ENCODE assay signal across 13 mouse cellular contexts in genomic region chr13:69685406-69685818, GRCm38 (mm10). TPM values are rescaled to one million over a fixed set of nuclear protein-coding genes. Genes with fewer than 3 reads are reported as not detected.
DNase-seq lines count a peak whose midpoint lies in the region; ATAC-seq lines count a peak whose summit lies in the region.
"Had no signal": no experiment of that assay in that cellular context is flagged by ENCODE, and none has a peak within 500 bp of the region (broad histone marks: within the 10 kb centered on the region; RNA-seq: fewer than 3 reads in every experiment).

No protein-coding gene starts in this region.

- H3K4me2 ChIP-seq in embryonic facial prominence, embryonic 13.5 days: peak overlapping the region; percentile 19
- H3K4me2 ChIP-seq in hindbrain, embryonic 12.5 days (replicated peaks): peak overlapping the region; percentile 15; the same call in 1 of the 2 replicates
- H3K4me2 ChIP-seq in midbrain, embryonic 15.5 days: peak overlapping the region; percentile 26
- H3K4me2 ChIP-seq: kidney, embryonic 15.5 days; limb, embryonic 13.5 days had no signal

- peaks cover 10% of the 10 kb centered on the region for H3K4me1 ChIP-seq in embryonic facial prominence, embryonic 13.5 days
- H3K4me1 ChIP-seq in hindbrain, embryonic 12.5 days: peaks cover 7% of the 10 kb centered on the region
- H3K4me1 ChIP-seq in midbrain, embryonic 15.5 days: peaks cover 15% of the 10 kb centered on the region
- H3K4me1 ChIP-seq: kidney, embryonic 15.5 days; limb, embryonic 13.5 days had no signal

- H3K27ac ChIP-seq in embryonic facial prominence, embryonic 13.5 days: no peak overlapping the region
- H3K27ac ChIP-seq in hindbrain, embryonic 12.5 days: 0 out of 2 replicates have a peak overlapping the region, but pooled peaks have one; percentile 17
- H3K27ac ChIP-seq in midbrain, embryonic 15.5 days: peak overlapping the region; percentile 37
- H3K27ac ChIP-seq: kidney, embryonic 15.5 days; limb, embryonic 13.5 days had no signal

- H3K36me3 ChIP-seq in embryonic facial prominence, embryonic 13.5 days: no peaks in the 10 kb centered on the region
- H3K36me3 ChIP-seq in hindbrain, embryonic 12.5 days: no peaks in the 10 kb centered on the region
- no peaks in the 10 kb centered on the region for H3K36me3 ChIP-seq in midbrain, embryonic 15.5 days (replicated peaks)
- H3K36me3 ChIP-seq: kidney, embryonic 15.5 days; limb, embryonic 13.5 days had no signal

- no peak overlapping the region for H3K9ac ChIP-seq in embryonic facial prominence, embryonic 13.5 days
- no peak overlapping the region; the same call in 1 of the 2 replicates for H3K9ac ChIP-seq in hindbrain, embryonic 12.5 days
- no peak overlapping the region for H3K9ac ChIP-seq in midbrain, embryonic 15.5 days
- H3K9ac ChIP-seq: kidney, embryonic 15.5 days; limb, embryonic 13.5 days had no signal

- no peak for ATAC-seq in embryonic facial prominence, embryonic 13.5 days (ENCODE audit: insufficient number of reproducible peaks, insufficient read depth, low FRiP score, low TSS enrichment, low read depth)
- ATAC-seq in hindbrain, embryonic 12.5 days (ENCODE audit: low FRiP score): peak; percentile 51
- peak; percentile 55 for ATAC-seq in midbrain, embryonic 15.5 days (replicated peaks)

- H3K27me3 ChIP-seq in embryonic facial prominence, embryonic 13.5 days: peaks cover 5% of the 10 kb centered on the region; the same call in 1 of the 2 replicates
- H3K27me3 ChIP-seq in hindbrain, embryonic 12.5 days: 0 out of 2 replicates have a peak, but pooled peaks cover 6% of the 10 kb centered on the region
- no peaks in the 10 kb centered on the region for H3K27me3 ChIP-seq in midbrain, embryonic 15.5 days (replicated peaks)
- H3K27me3 ChIP-seq: kidney, embryonic 15.5 days; limb, embryonic 13.5 days had no signal

- DNase-seq in embryo, embryonic 10.5 days (ENCODE audit: low spot score): peak; percentile 10
- DNase-seq in embryo, embryonic 10 days (ENCODE audit: low spot score): no peak
- DNase-seq in left cerebral cortex, adult 11 months (ENCODE audit: low spot score): no peak
- no peak for DNase-seq in c-Kit-positive CD71-positive TER-119-positive erythroid progenitor cells, embryonic 14.5 days (ENCODE audit: low spot score)
- no peak for DNase-seq in cerebellum, adult 11-12 months
- DNase-seq: cerebellum, adult 8-10 months; layer of hippocampus, postnatal 36 days; lung, adult 2 months had no signal

- 13% methylated on average over 5 of the region's 5 CpGs for WGBS in embryonic facial prominence, embryonic 13.5 days
- 36% methylated on average over 5 of the region's 5 CpGs for WGBS in hindbrain, embryonic 12.5 days
- 22% methylated on average over 5 of the region's 5 CpGs for WGBS in midbrain, embryonic 15.5 days

- no peak overlapping the region for H3K4me3 ChIP-seq in embryonic facial prominence, embryonic 13.5 days
- no peak overlapping the region for H3K4me3 ChIP-seq in hindbrain, embryonic 12.5 days
- no peak overlapping the region for H3K4me3 ChIP-seq in midbrain, embryonic 15.5 days
- H3K4me3 ChIP-seq: kidney, embryonic 15.5 days; limb, embryonic 13.5 days had no signal

- H3K9me3 ChIP-seq in embryonic facial prominence, embryonic 13.5 days: no peaks in the 10 kb centered on the region
- no peaks in the 10 kb centered on the region for H3K9me3 ChIP-seq in hindbrain, embryonic 12.5 days (replicated peaks)
- H3K9me3 ChIP-seq in midbrain, embryonic 15.5 days: no peaks in the 10 kb centered on the region
- H3K9me3 ChIP-seq: kidney, embryonic 15.5 days; limb, embryonic 13.5 days had no signal

RNA-seq across cellular contexts. Expression of gene Ube2ql1, which starts 54.3 kb away (rescaled TPM):
- 0.80 and 1.1 TPM in 2 replicates for polyA plus RNA-seq in embryonic facial prominence, embryonic 13.5 days (2015; fragmentation: Nextera tagmentation; extraction: Ambion mirVana)
- 16.4 and 18.2 TPM in 2 replicates for polyA plus RNA-seq in hindbrain, embryonic 12.5 days (2016; fragmentation: Nextera tagmentation; extraction: Ambion mirVana)
- polyA plus RNA-seq in midbrain, embryonic 15.5 days (2015; fragmentation: Nextera tagmentation; extraction: Ambion mirVana): 24.0 and 25.1 TPM in 2 replicates
